Mouse (Mus musculus) CD4-positive, CD25-positive, alpha-beta regulatory T cell, adult 2 months (primary cell): Measurements from ENCODE around the gene Gm21028.
"Not testable (repeated sequence)": the region's sequence is repeated elsewhere in the genome, so short reads cannot be mapped to it uniquely, and the experiment has no call there.

Experiments used
- DNase-seq: peaks from one replicate; pipeline ENCODE4 v3.0.0-alpha.2; 2012; ENCODE audit warnings: low read depth, low spot score

Gm21028 gene

GRCm38 (mm10) chr7:42578488-42578887 lies at the start of gene Gm21028:
Gm21028 (minus strand) TSS chr7:42578588.
- no peak for DNase-seq

- peak; percentile 4 for DNase-seq
These were observed 17.3 kb upstream of the Gm21028 start for GRCm38 (mm10) chr7:42595666-42596065.

- DNase-seq: not testable (repeated sequence)
These were observed 14.0 kb upstream of the Gm21028 start, which contains the start of gene Zfp977 for GRCm38 (mm10) chr7:42592413-42592812. Zfp977 (minus strand) TSS chr7:42592547.

GRCm38 (mm10) chr7:42591311-42591710 lies 12.9 kb upstream of the Gm21028 start:
- DNase-seq: not testable (repeated sequence)

DNA sequence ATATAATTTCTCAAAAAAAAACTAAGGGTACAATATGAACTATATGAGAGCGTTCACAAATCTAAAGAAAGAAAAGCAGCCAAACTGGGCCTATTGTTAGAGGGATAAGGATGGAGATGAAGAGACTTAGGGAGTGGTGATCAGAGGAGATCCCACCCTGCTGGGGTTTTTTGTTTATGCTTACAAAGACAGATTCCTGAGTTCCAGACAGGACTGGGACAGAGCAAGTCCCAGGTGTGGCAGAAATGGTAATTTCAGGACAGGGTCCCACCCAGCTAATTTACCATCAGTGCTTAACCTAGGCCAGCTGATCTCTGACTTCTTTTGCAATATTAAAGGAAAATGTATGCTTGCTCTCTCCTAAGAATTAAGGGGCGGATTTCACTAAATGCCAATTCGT lies 26.6 kb downstream of the Gm21028 start:
- DNase-seq: no peak
